Mouse (Mus musculus) stomach, postnatal 0 days (tissue): Measurements from ENCODE around the gene Tbc1d14.

Experiments
- CTCF ChIP-seq: IDR thresholded peaks from 2 replicates; pipeline ENCODE4 v1.5.1; 2016; ENCODE audit warnings: antibody characterized with exemption, low read depth, mild to moderate bottlenecking, moderate library complexity
- EP300 ChIP-seq: optimal IDR thresholded peaks from 2 replicates; pipeline ENCODE3; 2016; ENCODE audit warnings: antibody characterized with exemption

GRCm38 (mm10) chr5:36515558-36515957 is 77.5 kb downstream of the Tbc1d14 start:
- TF ChIP-seq CTCF (no peak), EP300 (no peak)
